Mouse (Mus musculus) heart, adult 2 months (tissue): ENCODE measurements at regions not wholly inside any gene's neighbourhood (a gene's known extent, or its start where the extent isn't known, plus 50 kb on each side); places are given as distances from the start of the nearest gene placed in this dataset.

Experiments
- CTCF ChIP-seq: fragments of 200-600 bp; IDR thresholded peaks from 2 replicates; pipeline ENCODE4 v1.8.1; 2022; ENCODE audit warnings: antibody characterized with exemption, mild to moderate bottlenecking, moderate library complexity
- EP300 ChIP-seq: fragments of 200-500 bp; IDR thresholded peaks from 2 replicates; pipeline ENCODE4 v1.6.1; 2011; ENCODE audit warnings: low read depth, low read length, control low read depth; ENCODE audit not compliant: insufficient read depth

- TF ChIP-seq EP300 (no peak), CTCF (no peak)
Observed at GRCm38 (mm10) chr4:94149056-94149455, 407.3 kb upstream of the Gm10306 start.
